Mouse (Mus musculus): ENCODE measurements around the gene Mef2d.

Mef2d gene

GRCm38 (mm10) chr3:88141787-88142523 is at the start of gene Mef2d:
Gene Mef2d (plus strand): TSS chr3:88142372.
- peak; percentile 97 for DNase-seq

DNA sequence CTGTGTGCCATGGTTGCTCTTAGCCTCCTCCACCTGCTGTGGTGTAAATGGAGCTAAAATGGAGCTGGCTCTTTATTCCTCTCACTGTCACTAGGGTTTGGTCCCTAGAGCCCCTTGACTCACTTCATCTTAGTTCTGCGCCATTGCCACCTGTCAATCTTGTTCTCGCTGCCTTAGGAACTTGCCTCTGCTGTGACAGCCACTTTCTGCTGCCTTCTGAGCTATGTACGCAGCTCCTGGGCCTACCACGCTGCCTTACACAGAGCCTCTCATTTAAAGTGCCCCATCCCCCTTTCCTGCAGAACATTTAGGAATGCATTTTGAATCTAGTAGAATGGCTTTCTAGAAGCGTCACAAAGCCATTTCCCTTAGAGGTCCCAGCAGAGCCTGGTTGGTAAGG is 48.0 kb upstream of the Mef2d start:
- no peak for DNase-seq

DNA sequence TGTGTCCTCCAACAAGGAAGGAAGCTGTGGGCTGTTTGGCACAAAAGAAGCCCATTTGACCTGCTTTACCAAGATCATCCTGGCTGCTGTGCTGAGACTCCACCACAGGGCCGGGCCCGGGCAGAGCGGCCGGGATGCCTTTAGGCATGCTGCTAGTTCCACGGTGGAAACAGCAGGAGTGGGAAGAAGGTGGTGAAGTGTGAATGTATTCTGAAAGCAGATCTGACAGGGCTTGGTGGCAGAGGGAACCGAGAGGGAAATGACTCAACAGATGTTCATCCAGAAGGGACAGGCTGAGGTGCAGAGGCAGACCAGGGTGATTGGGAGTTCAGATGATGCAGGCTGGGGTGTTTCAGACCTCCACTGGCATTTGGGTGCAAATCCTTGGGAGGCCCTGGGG is 44.5 kb upstream of the Mef2d start:
- no peak for DNase-seq

DNA sequence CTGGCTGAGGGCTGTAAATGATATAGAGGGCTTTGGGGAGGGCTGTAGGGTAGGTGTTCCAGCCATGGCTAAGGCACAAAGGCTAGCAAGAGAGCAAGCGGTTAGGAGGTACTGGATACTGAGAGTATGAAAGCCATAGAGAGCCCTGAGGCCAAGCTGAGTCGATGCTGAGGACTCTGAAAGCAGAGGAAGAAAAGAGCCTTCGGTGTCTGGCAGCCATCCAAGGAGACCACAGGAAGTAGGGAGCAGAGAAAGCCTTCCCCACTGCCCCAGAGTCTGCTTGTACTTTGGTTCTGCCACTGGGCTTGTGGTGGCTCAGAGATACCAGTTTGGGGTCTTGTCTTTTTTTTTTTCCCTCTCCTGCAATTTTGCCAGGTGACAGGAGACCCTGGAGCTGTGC is 41.9 kb upstream of the Mef2d start:
- DNase-seq, result no peak

- no peak for DNase-seq
These were observed 40.4 kb upstream of the Mef2d start for GRCm38 (mm10) chr3:88101736-88102135.

- DNase-seq, result peak in 1 of 2 experiments; percentile 58
These were observed 40.0 kb upstream of the Mef2d start for GRCm38 (mm10) chr3:88102196-88102595.

GRCm38 (mm10) chr3:88102611-88103010 is 39.6 kb upstream of the Mef2d start:
- DNase-seq, result peak; percentile 47 to 48

DNA sequence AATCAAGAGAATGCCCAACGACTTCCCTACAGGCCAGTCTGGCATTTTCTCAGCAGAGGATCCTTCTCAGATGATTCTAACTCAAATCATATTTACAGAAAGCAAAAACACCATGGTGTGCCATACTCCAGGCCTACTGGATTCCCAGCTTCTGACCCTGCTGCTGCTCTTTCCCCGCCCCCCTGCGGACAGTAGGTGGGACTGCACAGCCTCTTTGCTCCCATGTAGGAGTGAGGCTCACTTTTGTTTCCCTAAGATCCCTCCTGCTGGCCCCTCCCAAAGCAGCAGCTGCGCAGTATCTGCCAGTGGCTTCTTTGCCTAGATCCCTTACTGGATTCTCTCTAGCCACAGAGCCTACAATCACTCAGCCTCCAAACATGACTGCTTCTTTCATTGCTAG is 36.0 kb upstream of the Mef2d start:
- no peak for DNase-seq

- no peak for DNase-seq
These were observed 33.0 kb upstream of the Mef2d start for GRCm38 (mm10) chr3:88109126-88109525.

GRCm38 (mm10) chr3:88114396-88114795 is 27.8 kb upstream of the Mef2d start:
- no peak for DNase-seq

- no peak for DNase-seq
These were observed 22.0 kb upstream of the Mef2d start for GRCm38 (mm10) chr3:88120117-88120651.

- no peak for DNase-seq
These were observed 20.7 kb upstream of the Mef2d start for GRCm38 (mm10) chr3:88121164-88122131.

- no peak for DNase-seq
These were observed 17.0 kb upstream of the Mef2d start for GRCm38 (mm10) chr3:88125195-88125594.

DNA sequence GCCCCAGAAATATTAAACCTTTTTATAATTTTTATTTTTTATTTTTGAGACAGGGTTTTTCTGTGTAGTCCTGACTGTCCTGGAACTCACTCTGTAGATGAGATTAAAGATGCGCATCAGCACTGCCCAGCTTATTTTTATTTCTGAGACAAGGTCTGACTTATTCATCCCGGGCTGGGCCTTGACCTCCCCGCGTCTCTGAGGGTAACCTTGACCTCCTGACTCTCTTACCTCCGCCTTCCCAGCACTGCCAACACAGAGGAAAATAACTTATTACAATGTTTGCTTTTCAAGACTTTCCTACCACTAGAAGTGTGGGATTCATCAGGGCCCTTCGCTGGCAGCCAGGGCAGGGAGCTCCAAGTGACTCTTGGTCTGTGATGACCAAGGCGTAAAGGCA is 16.0 kb upstream of the Mef2d start:
- no peak for DNase-seq

GRCm38 (mm10) chr3:88127636-88128035 is 14.5 kb upstream of the Mef2d start:
- no peak for DNase-seq

- DNase-seq, result no peak
These were observed 14.1 kb upstream of the Mef2d start for GRCm38 (mm10) chr3:88128056-88128455.

DNA sequence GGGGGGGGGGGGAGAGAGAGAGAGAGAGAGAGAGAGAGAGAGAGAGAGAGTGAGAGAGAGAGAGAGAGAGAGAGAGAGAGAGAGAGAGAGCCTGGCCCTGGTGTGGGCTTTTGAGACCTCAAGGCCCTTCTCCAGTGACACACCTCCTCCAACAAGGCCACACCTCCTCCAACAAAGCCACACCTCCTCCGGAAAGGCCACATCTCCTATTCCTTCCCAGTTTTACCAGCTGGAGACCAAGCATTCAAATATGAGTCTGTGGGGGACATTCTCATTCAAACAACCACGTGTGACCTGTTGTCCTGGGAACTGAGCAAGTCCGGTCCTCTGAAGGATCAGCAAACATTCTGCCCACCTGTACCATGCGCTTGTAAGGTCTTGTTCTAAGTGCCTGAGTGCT is 13.2 kb upstream of the Mef2d start:
- DNase-seq, result no peak

GRCm38 (mm10) chr3:88131071-88131470 is 11.1 kb upstream of the Mef2d start:
- peak in 1 of 2 experiments; percentile 24 for DNase-seq

GRCm38 (mm10) chr3:88132492-88132891 is 9.7 kb upstream of the Mef2d start:
- peak in 1 of 2 experiments; percentile 38 for DNase-seq

DNA sequence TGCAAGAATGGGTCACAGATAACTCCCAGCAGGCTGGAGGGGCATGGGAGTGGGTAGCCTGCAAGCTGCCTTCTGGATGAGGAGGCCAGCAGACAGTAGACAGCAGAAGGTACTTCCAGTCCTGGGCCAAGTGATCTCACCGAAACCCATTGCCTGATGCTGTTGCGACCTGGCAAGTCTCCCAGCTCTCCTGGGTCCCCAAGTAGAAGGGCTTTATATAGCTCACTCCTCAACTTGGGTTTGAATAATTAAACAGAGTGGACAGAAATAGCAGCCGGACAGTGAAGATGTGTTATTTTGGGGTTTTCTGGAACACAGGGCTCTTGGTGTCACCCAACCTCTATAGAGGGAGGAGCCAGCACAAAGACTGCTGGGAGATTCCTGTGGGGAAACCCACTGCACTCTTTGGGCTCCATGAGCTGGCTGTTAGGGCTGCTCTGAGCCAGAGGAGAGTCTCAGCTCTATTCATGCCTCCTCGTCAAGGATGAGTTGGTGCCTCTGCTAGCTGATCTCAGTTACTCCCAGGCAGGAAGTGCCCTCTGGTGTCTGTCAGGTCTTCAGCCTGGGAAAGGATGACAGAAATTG is 8.9 kb upstream of the Mef2d start:
- DNase-seq, result no peak

DNA sequence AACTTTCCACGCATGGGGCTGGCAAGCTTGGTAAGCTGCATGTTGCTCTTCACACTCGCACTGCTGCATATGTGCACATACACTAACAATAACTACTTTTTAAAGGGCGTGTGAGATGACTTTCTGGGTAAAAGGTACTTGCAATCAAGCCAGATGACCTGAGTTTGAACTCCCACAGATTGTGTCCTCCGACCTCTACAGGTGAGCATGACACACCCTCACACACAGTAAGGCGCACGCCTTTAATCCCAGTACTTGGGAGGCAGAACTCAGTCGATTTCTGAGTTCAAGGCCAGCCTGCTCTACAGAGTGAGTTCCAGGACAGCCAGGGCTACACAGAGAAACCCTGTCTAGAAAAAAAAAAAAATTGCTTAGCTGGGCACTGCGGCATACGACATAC is 5.8 kb upstream of the Mef2d start:
- no peak for DNase-seq

DNA sequence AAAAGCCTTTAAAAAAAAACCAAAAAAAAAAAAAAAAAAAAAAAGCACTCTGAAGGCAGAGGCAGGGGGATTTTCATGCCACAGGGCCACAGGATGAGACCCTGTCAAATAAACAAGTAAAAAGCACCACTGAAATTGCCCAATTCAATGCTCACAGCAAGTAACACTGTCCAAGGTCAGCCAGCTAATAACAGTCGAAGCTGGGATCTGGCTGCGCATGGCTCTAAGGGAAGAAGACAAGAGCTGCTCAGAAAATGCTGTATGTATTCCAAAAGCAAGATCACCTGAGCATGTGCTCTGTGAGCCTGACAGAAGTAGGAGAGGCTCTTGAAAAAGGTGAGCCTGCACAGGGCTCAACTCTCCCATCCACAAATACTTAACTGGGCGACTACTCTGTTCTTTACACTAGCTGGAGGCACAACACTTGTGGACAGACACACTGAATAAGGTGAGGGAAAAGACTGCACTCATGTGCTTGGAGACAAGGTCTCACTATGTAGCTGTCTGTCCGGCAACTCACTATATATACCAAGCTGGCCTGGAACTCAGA is 5.2 kb upstream of the Mef2d start:
- DNase-seq, result no peak

GRCm38 (mm10) chr3:88137821-88138220 is 4.4 kb upstream of the Mef2d start:
- no peak for DNase-seq

Measured in kidney, postnatal 36 days (tissue).